Mouse (Mus musculus): ENCODE measurements around the gene Olfr62.

Olfr62 gene

DNA sequence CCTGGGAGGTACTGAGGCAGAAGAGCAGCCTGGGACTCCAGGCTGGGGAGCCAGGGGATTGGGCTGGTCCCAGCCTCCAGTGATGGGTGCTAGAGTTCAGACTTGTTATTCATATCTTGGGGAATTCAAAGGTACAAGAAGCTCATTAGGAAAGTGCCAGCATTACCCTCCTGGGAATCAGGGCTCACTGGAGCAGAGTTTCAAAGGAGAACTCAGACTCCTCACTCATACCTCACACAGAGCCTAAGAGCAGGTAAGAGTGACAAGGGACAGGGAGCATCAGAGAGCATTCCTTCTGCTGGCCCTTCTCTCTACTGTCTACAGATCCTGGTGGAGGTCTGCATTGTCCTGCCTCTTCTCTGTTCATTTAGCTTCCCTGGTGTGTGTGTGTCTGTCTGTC lies at the start of gene Olfr62:
Gene Olfr62, plus strand, starts transcription at position 301 of the 400 bp plus-strand sequence.
- DNase-seq (ENCODE audit: low spot score), result no peak

DNA sequence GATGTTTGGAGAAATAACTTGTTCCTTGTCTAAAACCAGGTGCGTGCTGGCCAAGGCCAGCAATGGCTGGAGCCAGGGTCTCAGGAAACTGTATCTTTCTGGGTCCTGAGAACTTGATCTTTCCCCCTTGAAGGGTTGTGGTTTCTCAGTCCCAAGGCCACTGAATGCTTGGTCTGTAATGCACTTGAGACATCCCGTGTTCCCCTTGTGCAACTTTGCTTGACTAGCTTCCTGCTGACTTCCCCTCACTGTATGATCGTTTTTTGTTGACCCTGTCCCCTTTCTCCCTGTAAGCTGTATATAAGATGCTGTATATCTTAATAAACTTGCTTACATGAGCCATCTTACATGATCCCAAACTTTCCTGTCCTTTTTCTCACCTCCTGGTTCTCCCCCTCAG lies 48.9 kb upstream of the Olfr62 start:
- DNase-seq (ENCODE audit: low spot score), result no peak

DNA sequence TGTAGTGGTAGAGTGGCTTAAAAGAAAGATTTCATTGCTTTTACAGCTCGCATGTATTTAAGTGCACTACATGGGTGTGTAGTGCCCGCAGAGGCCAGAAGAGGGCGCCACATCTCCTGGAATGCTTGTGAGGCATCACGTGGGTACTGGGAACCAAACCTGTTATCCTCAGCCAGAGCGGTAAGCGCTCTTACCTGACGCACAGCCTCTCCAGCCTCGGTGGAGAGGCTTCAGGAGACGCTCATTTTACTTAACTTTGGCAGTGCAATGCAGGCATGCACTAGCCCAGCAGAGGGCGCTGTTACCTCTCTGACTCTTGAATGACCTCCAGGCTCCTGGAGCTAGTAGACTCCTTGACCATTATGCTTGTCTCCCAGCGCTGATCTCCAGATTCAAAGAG lies 46.1 kb upstream of the Olfr62 start:
- DNase-seq (ENCODE audit: low spot score), result no peak

DNA sequence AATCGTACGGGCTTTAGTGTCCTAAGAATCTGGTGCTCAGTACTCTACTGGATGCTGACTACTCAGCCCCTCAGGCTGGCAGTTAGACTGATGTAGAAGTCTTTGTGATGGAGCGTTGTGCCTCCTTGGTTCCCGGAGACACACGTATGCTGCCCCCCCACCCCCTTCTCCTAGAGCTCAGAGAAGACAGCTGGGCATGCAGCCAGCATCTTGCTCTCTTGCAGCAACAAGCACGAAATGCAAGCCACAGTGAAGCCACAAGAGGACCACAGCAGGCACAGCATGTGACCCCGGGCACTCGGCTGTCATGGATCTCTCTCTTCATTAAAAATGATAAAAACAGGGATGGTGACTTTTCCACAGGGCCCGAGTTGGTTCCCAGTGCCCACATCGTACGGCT lies 43.3 kb upstream of the Olfr62 start:
- DNase-seq (ENCODE audit: low spot score), result no peak

DNA sequence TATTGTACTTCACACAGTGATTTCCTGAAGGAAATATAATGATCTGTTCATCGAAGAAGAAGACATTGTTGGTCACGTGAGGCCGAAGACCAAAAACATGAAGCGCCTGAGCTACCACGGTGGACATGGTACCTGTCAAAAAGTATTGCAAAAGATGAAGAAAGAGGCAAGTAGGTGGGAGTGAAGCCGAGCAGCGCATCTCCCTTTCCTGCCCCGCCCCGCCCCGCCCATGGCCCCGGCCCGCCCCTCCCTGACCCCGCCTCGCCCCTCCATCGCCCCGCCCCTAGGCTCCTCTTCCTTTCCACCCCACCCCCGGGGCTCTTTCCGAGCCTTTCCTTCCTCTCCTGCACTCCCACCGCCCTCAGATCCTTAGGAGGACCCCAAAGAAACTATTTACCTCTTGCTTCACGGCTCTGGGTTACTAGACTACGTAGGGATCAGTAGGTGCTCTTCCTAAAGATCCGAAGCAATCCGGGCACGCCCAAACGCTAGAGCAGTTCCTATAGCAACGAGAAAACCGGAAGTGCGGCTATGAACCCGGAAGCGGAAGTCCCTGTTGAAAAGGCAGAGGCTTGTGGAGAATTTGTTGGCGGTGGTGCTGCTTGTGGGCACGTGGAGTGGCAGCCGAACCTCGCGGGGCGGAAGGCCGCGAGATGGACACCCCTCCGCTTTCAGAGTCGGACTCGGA lies 38.3 kb upstream of the Olfr62 start, which contains the start of the genes Cfap57 and Ebna1bp2:
Gene Cfap57, minus strand, starts transcription at position 499 of the 688 bp plus-strand sequence.
Gene Ebna1bp2, plus strand, starts transcription at position 521 of the 688 bp plus-strand sequence.
- peak; percentile 50 for DNase-seq (ENCODE audit: low spot score)

DNA sequence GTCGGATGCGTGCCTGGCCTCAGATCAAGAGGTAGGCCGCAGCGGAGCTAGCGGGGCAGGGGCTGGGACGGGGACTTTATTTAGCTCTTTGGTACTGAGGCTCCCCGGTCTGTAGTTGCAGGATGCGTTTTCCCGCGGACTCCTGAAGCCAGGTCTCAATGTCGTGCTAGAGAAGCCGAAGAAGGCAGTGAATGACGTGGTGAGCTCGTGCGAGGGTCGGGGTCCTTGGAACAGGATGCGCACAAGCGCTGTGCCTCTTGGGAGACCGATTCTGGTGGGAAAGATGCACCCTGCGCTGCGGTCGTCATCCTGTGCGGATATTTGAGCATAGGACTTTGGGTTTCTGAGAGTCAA lies 37.8 kb upstream of the Olfr62 start:
- no peak for DNase-seq (ENCODE audit: low spot score)

DNA sequence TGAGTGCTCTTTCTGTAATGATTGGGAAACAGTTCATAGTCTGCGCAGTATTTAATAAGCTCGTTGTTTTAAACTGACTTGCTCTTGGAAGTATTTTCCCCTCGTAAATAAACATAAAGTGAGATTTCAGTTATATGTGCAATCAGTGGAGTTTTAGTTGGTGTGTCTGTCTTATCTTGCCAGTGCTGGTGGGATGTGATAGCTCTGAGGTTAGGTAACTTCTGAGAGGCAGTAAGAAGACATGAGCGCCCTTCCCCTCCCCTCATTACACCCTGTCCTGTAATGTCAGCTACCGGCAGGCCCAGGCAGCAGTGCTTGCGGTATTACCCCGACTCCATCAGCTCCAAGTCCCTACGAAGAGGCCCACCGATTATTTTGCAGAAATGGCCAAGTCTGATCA lies 37.0 kb upstream of the Olfr62 start:
- DNase-seq (ENCODE audit: low spot score), result no peak

DNA sequence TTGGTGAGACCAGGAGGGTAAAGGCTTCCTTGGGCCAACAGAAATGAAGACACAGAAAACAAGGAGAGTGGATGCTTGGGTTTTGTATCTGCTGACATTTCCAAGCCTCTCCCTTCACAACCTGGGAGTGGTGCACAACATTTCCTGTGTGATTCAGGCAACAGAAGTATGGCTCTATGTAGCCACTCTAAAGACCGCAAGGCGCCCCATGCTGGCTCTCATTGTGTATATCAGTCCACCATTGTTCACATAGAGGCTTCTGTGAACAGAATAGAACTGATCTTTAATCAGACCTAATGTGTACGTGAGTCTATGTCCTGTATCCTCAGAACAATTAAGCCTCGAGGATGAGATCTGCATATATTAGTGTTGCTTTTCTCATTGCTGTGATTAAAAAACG lies 28.5 kb upstream of the Olfr62 start:
- no peak for DNase-seq (ENCODE audit: low spot score)

DNA sequence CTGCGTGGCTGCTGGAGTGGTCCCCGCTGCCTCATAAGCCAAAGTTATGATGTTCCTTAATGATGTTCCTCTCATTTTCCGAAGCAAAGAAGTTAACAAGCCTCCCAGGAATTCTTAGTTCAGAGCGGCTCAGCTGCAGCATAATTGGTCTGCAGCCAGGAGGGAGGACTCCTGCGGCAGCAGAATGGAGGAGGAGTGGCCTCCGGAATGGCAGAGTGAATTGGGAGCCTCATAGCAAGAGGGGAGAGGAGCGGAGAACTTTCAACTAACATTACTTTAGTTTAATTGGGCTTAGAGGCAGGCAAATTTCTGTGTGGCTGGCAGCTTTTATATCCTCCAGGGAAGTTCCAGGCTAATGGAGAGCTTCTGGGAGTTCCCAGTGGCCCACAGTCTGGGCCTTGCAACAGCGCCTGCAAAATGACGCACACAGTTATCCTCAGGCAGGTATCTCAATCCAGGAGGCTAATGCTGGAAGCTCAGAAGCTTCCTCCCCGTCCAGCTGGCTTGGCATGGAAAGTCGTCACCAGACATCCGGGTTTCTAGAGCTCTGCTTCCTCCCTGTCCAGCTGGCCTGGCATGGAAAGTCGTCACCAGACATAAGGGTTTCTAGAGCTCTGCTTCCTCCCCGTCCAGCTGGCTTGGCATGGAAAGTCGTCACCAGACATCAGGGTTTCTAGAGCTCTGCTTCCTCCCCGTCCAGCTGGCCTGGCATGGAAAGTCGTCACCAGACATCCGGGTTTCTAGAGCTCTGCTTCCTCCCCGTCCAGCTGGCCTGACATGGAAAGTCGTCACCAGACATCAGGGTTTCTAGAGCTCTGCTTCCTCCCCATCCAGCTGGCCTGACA lies 16.2 kb upstream of the Olfr62 start:
- no peak for DNase-seq (ENCODE audit: low spot score)

DNA sequence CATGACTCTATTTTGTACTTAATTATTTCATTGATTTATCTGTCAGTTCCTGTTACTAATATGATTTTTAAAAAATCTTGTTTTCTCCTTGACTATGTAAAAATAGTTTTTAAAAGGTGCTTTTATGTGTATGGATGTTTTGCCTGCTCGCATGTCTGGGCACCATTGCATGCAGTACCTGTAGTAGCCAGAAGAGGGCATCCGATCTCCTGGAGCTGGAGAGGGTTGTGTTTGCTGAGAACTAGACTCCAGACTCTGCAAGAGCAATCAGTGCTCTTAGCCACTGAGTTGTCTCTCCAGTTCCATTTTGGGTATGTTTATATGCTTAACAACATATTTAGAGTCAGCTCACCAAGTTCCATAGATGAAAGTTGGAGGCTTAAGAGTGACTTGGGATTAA lies 13.5 kb upstream of the Olfr62 start:
- DNase-seq (ENCODE audit: low spot score), result no peak

DNA sequence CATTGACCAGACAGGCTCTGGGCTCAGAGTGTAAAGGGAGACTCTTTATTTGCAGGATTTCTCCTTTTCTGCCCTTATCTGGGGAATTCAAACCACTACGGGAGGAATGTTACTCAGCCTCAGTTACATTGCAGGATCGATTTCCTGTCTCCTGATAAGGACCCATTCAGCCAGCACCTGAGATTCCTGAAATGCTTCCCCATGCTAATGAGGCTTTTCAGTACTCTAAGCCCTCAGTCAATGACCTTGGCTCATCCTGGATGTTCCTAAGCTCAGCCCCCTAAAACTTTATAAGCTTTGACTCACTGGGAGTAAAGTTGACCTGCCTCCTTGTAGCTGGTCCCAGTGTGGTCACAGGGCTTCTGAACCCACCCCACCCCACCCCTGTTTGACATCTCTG lies 28.3 kb downstream of the Olfr62 start:
- no peak for DNase-seq (ENCODE audit: low spot score)

DNA sequence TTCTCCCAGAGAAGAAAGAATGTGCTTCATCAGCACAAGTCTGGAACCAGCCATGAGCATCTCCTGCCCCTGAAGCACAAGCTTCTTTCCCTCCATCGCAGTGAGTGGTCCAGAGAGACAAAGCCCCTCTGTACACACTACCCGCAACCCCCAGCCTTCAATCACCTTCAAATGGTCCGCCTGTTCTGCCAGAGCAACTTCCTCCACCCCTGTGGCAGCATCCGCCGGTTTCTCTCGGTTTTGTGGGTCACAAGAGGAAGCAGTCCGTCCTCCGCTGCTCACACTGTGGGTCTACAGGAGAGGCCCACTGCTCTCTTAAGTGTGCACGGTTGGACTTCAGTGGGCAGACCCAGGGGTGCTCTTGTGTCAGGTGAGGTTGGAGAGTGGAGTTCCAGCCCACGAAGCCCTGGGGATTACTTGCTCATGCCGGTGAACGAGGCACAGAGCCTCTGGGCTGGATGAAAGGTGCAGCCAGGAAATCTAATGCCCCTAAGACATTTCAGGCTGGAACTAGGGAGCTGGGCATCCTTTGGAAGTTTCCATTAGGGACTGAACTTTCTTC lies 33.7 kb downstream of the Olfr62 start, which contains the start of gene Olfr1342:
Gene Olfr1342, minus strand, starts transcription at position 345 of the 562 bp plus-strand sequence.
- no peak for DNase-seq (ENCODE audit: low spot score)

DNA sequence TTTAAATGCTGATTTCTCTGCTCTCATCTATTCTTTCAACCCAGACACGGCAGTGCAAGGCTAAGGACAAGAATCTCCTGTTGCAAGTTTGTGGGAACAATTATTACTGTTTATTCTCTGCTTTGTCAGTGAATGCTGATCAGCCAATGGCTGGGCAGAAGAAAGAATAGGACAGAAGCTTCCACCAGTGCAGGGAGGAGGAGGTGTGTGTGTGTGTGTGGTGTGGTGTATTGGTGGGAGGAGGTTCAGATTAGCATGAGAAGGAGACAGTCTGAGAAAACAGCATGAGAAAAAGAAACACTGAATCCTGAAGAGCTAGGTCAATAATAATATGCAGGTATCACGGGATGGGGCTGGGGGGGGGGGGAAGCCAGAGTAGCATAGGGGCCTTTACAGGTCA lies 35.1 kb downstream of the Olfr62 start:
- DNase-seq (ENCODE audit: low spot score), result no peak

DNA sequence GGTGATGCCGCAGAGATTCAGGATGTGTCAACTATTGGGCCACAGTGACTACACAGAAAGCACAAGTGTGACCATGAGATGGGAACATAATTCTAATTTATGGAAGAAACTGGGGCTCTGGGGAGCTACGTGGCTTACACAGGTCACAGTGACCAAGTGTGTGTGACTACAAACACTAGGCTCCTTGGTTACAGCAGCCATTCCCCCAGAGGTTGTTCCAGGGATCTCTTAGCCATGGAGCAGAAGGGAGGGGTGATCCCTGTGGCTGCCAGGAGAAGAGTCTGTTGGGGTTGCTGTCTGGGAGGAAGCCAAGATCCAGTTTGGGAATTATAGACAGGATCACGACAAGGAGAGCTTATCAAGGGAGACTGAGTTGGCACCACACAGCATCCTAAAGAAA lies 44.5 kb downstream of the Olfr62 start, which contains the start of gene Olfr1341:
Gene Olfr1341, plus strand, starts transcription at position 301 of the 400 bp plus-strand sequence.
- DNase-seq (ENCODE audit: low spot score), result no peak

DNA sequence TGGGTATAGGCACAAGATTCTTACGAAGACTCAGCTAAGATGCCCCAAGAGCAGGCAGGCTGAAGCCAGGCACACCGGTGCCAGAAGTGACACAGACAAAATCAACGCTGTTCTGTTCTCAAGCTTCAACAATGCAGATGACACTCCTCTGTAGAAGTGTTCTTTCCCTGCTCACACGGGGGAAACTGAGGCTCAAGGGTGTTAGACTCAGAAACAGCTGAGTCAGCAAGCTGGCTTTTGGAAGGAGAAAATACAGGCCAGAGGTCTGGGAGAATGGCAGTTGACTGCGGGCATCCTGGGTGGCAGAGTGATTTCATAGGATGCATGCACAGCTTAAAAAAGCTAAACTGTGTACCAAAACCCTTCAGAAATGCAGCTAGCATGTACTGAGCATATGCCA lies 49.3 kb downstream of the Olfr62 start:
- no peak for DNase-seq (ENCODE audit: low spot score)

DNA sequence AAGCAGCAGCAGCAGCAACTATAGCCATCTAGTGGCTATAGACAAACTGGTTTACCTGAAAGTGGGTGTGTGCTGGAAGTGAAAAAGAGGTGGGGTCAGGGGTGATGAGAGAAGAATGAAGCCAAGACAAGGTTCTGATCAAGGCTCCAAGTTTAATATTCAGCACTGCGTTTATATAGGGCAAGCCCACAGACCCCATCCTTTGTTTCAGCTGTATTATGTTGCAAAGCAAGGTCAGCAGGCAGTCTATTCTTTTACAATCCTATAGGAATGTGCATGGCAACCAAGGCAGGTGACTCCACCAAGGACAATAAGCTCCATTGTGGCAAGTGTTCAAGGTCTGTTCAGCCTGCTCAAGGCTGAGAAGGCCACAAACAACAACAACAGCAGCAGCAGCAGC lies 52.9 kb downstream of the Olfr62 start:
- no peak for DNase-seq (ENCODE audit: low spot score)
